Mouse (Mus musculus): ENCODE data around the gene Sytl1. TPM values are rescaled to one million over a fixed set of nuclear protein-coding genes. Genes with fewer than 3 reads are reported as not detected.

Sytl1 gene
- total and polyA plus RNA-seq, 2 experiments from 2014 or later = 0.79 to 3.6 TPM

GRCm38 (mm10) chr4:133212562-133213267 is 50.2 kb downstream of the Sytl1 start:
- Histone ChIP-seq H3K36me3 (replicated peaks; ENCODE audit: control insufficient read depth, insufficient read depth, low read length) (no peaks in the 10 kb centered on the region), H3K27me3 (ENCODE audit: control insufficient read depth, insufficient read depth, low read length) (peaks cover 27% of the 10 kb centered on the region), H3K4me2 (ENCODE audit: low read depth, low read length) (peak overlapping the region; percentile 97), H3K4me1 (ENCODE audit: control insufficient read depth, insufficient read depth) (peaks cover 8% of the 10 kb centered on the region; the same call in 1 of the 2 replicates), H3K9ac (replicated peaks; ENCODE audit: low read depth, low read length) (peak overlapping the region; percentile 18; the same call in 1 of the 2 replicates), H3K27ac (ENCODE audit: low read depth) (no peak overlapping the region), H3K4me3 (ENCODE audit: low read depth, low read length) (peak overlapping the region; percentile 61), H3K9me3 (replicated peaks; ENCODE audit: control insufficient read depth, low read length) (no peaks in the 10 kb centered on the region)
- TF ChIP-seq CTCF (IDR thresholded peaks at IDR 0.05; ENCODE audit: low read depth) = peak; percentile 3; the same call in 1 of the 2 replicates
- no peak for TF ChIP-seq EP300 (IDR thresholded peaks at IDR 0.05; ENCODE audit: low read depth)
- WGBS = 3% methylated on average over 40 of the region's 44 CpGs
- ATAC-seq (ENCODE audit: insufficient read depth, low read depth) (peak; percentile 83), DNase-seq (ENCODE audit: low spot score) (peak; percentile 78)

DNA sequence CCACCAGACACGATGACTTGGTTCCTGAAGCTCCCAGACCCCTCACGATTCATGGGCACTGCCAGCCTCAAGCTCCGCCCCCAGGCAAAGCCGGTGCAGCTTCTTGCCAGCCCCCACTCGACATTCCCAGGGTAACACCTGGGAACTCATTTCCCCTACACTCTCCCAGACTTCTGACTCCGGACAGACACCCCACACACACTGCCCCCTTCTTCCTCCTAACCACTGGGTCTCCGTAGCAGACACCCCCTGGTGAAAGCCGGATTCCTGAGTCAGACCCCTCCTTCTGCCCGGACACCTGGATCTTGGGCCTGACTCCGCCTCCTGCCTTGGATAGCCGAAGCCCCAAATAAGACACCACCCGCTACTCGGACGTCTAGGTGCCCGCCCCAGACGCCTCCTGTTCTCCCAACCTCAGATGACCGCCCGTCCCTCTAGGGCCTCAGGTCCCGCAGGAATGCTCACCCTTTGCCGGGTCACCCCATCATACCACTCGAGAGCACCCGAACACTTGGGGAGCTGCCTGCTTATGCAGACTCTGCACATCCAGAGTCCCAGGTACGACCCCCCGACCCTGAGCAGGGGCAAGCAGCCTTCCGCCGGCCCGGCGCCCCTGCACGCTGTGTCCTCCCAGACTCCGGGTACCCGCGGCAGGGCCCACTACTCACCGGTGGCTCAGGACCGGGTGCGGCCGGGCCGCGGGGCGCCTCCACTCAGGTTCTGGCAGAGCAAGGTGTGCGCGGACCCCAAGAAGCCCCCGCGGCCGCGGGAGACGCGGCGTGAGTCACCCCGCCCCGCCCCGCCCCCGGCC is 51.0 kb downstream of the Sytl1 start, which contains the start of the genes Cd164l2 and Gpr3:
Gene Cd164l2, plus strand, starts transcription at position 381 of the 811 bp plus-strand sequence.
Gene Gpr3, minus strand, starts transcription at position 786 of the 811 bp plus-strand sequence.
- peaks cover 8% of the 10 kb centered on the region; the same call in 1 of the 2 replicates for H3K4me1 ChIP-seq (ENCODE audit: control insufficient read depth, insufficient read depth)
- ATAC-seq (ENCODE audit: insufficient read depth, low read depth) (peak; percentile 12), DNase-seq (ENCODE audit: low spot score) (no peak)
- WGBS = 3% methylated on average over 45 of the region's 52 CpGs
- peak within 1 kb of the TSS; percentile 97 for H3K4me2 ChIP-seq (ENCODE audit: low read depth, low read length)
- H3K9me3 ChIP-seq (replicated peaks; ENCODE audit: control insufficient read depth, low read length) = no peaks in the 10 kb centered on the region
- H3K9ac ChIP-seq (replicated peaks; ENCODE audit: low read depth, low read length) = peak within 1 kb of the TSS; percentile 18
- H3K27ac ChIP-seq (ENCODE audit: low read depth) = no peak within 1 kb of the TSS
- H3K27me3 ChIP-seq (ENCODE audit: control insufficient read depth, insufficient read depth, low read length) = peaks cover 27% of the 10 kb centered on the region
- TF ChIP-seq CTCF (IDR thresholded peaks at IDR 0.05; ENCODE audit: low read depth) = no peak
- TF ChIP-seq EP300 (IDR thresholded peaks at IDR 0.05; ENCODE audit: low read depth) = no peak
- peak within 1 kb of the TSS; percentile 61 for H3K4me3 ChIP-seq (ENCODE audit: low read depth, low read length)
- no peaks in the 10 kb centered on the region for H3K36me3 ChIP-seq (replicated peaks; ENCODE audit: control insufficient read depth, insufficient read depth, low read length)

DNA sequence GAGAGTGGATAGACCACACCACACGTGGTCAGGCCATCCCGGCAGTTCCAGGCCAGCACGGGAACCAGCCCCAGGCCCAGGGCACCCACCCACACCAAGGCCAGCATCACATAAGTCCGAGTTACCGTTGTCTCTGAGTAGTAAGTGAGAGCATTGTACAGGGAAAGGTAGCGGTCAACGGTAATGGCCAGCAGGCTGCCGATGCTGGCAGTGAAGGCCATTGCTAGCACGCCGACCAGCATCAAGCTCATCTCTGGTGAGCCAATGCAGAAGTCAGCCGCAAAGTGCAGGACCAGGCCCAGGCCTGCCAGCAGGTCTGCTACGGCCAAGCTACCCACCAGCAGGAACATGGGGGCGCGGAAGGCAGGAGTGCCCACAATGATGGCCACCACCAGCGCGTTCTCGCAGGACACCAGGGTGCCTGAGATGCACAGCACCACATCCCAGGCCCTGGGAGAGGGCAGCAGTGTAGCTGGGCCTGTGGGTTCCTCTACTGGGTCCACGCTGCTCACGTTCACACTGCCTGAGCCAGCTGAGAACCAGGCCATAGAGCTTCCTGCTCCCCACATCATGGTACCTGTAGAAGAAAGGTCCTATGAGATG is 52.0 kb downstream of the Sytl1 start:
- H3K4me3 ChIP-seq (ENCODE audit: low read depth, low read length) = no peak overlapping the region
- no peak overlapping the region for H3K9ac ChIP-seq (replicated peaks; ENCODE audit: low read depth, low read length)
- peaks cover 8% of the 10 kb centered on the region; the same call in 1 of the 2 replicates for H3K4me1 ChIP-seq (ENCODE audit: control insufficient read depth, insufficient read depth)
- TF ChIP-seq EP300 (IDR thresholded peaks at IDR 0.05; ENCODE audit: low read depth) = no peak
- no peak for TF ChIP-seq CTCF (IDR thresholded peaks at IDR 0.05; ENCODE audit: low read depth)
- ATAC-seq (ENCODE audit: insufficient read depth, low read depth) (no peak), DNase-seq (ENCODE audit: low spot score) (no peak)
- 91% methylated on average over 19 of the region's 19 CpGs for WGBS
- no peak overlapping the region for H3K4me2 ChIP-seq (ENCODE audit: low read depth, low read length)
- no peak overlapping the region for H3K27ac ChIP-seq (ENCODE audit: low read depth)
- H3K9me3 ChIP-seq (replicated peaks; ENCODE audit: control insufficient read depth, low read length) = no peaks in the 10 kb centered on the region
- peaks cover 27% of the 10 kb centered on the region for H3K27me3 ChIP-seq (ENCODE audit: control insufficient read depth, insufficient read depth, low read length)
- no peaks in the 10 kb centered on the region for H3K36me3 ChIP-seq (replicated peaks; ENCODE audit: control insufficient read depth, insufficient read depth, low read length)

- no peak for ATAC-seq (ENCODE audit: insufficient read depth, low read depth)
- Histone ChIP-seq H3K36me3 (replicated peaks; ENCODE audit: control insufficient read depth, insufficient read depth, low read length) (no peaks in the 10 kb centered on the region), H3K27me3 (ENCODE audit: control insufficient read depth, insufficient read depth, low read length) (peaks cover 27% of the 10 kb centered on the region), H3K4me2 (ENCODE audit: low read depth, low read length) (no peak overlapping the region), H3K4me3 (ENCODE audit: low read depth, low read length) (no peak overlapping the region), H3K9me3 (replicated peaks; ENCODE audit: control insufficient read depth, low read length) (no peaks in the 10 kb centered on the region), H3K4me1 (ENCODE audit: control insufficient read depth, insufficient read depth) (peaks cover 8% of the 10 kb centered on the region; the same call in 1 of the 2 replicates), H3K27ac (ENCODE audit: low read depth) (no peak overlapping the region), H3K9ac (replicated peaks; ENCODE audit: low read depth, low read length) (no peak overlapping the region)
- TF ChIP-seq CTCF (IDR thresholded peaks at IDR 0.05; ENCODE audit: low read depth) (no peak), EP300 (IDR thresholded peaks at IDR 0.05; ENCODE audit: low read depth) (no peak)
- no peak for DNase-seq (ENCODE audit: low spot score)
- WGBS = 91% methylated on average over 24 of the region's 24 CpGs
Observed at GRCm38 (mm10) chr4:133210023-133210787, 52.7 kb downstream of the Sytl1 start.

- Histone ChIP-seq H3K9ac (replicated peaks; ENCODE audit: low read depth, low read length) (no peak overlapping the region), H3K36me3 (replicated peaks; ENCODE audit: control insufficient read depth, insufficient read depth, low read length) (no peaks in the 10 kb centered on the region), H3K9me3 (replicated peaks; ENCODE audit: control insufficient read depth, low read length) (no peaks in the 10 kb centered on the region), H3K27ac (ENCODE audit: low read depth) (no peak overlapping the region), H3K4me2 (ENCODE audit: low read depth, low read length) (no peak overlapping the region), H3K4me3 (ENCODE audit: low read depth, low read length) (no peak overlapping the region), H3K4me1 (ENCODE audit: control insufficient read depth, insufficient read depth) (peaks cover 10% of the 10 kb centered on the region; the same call in 1 of the 2 replicates), H3K27me3 (ENCODE audit: control insufficient read depth, insufficient read depth, low read length) (peaks cover 25% of the 10 kb centered on the region)
- ATAC-seq (ENCODE audit: insufficient read depth, low read depth) (no peak), DNase-seq (ENCODE audit: low spot score) (peak; percentile 59)
- TF ChIP-seq EP300 (IDR thresholded peaks at IDR 0.05; ENCODE audit: low read depth) (no peak), CTCF (IDR thresholded peaks at IDR 0.05; ENCODE audit: low read depth) (peak; percentile 85)
- WGBS = 5% methylated on average over 11 of the region's 11 CpGs
Observed at GRCm38 (mm10) chr4:133209366-133209765, 53.5 kb downstream of the Sytl1 start.

All from heart, postnatal 0 days (tissue).